Mouse (Mus musculus): ENCODE measurements around the gene Cbx8.

The Cbx8 gene

GRCm38 (mm10) chr11:119051426-119051825 is 10.7 kb upstream of the Cbx8 start:
- no peak for DNase-seq (ENCODE audit: low read depth in 1 of 2, low spot score in 2 of 2)

GRCm38 (mm10) chr11:119050361-119050760 is 9.6 kb upstream of the Cbx8 start:
- no peak for DNase-seq (ENCODE audit: low read depth in 1 of 2, low spot score in 2 of 2)

- DNase-seq (ENCODE audit: low read depth in 1 of 2, low spot score in 2 of 2), result no peak
Measured at GRCm38 (mm10) chr11:119048133-119048510, 7.4 kb upstream of the Cbx8 start.

GRCm38 (mm10) chr11:119047261-119048132 is 6.7 kb upstream of the Cbx8 start:
- no peak for DNase-seq (ENCODE audit: low read depth in 1 of 2, low spot score in 2 of 2)

GRCm38 (mm10) chr11:119046601-119047245 is 6.0 kb upstream of the Cbx8 start:
- no peak for DNase-seq (ENCODE audit: low read depth in 1 of 2, low spot score in 2 of 2)

GRCm38 (mm10) chr11:119044551-119045337 is 4.0 kb upstream of the Cbx8 start:
- DNase-seq (ENCODE audit: low read depth in 1 of 2, low spot score in 2 of 2), result no peak

GRCm38 (mm10) chr11:119043761-119044550 is 3.2 kb upstream of the Cbx8 start:
- no peak for DNase-seq (ENCODE audit: low read depth in 1 of 2, low spot score in 2 of 2)

- DNase-seq (ENCODE audit: low read depth in 1 of 2, low spot score in 2 of 2), result no peak
Measured at GRCm38 (mm10) chr11:119043273-119043540, 2.4 kb upstream of the Cbx8 start.

GRCm38 (mm10) chr11:119042466-119043272 is 1.9 kb upstream of the Cbx8 start:
- DNase-seq (ENCODE audit: low read depth in 1 of 2, low spot score in 2 of 2), result no peak

- DNase-seq (ENCODE audit: low read depth in 1 of 2, low spot score in 2 of 2), result no peak
Measured at GRCm38 (mm10) chr11:119041750-119042465, 1.1 kb upstream of the Cbx8 start.

GRCm38 (mm10) chr11:119041325-119041716 is 552 bp upstream of the Cbx8 start:
- DNase-seq (ENCODE audit: low read depth in 1 of 2, low spot score in 2 of 2), result no peak

GRCm38 (mm10) chr11:119039732-119040512 is 847 bp downstream of the Cbx8 start:
- DNase-seq (ENCODE audit: low read depth in 1 of 2, low spot score in 2 of 2), result no peak

- DNase-seq (ENCODE audit: low read depth in 1 of 2, low spot score in 2 of 2), result no peak
Measured at GRCm38 (mm10) chr11:119038744-119039484, 1.9 kb downstream of the Cbx8 start.

GRCm38 (mm10) chr11:119037780-119038401 is 2.9 kb downstream of the Cbx8 start:
- no peak for DNase-seq (ENCODE audit: low read depth in 1 of 2, low spot score in 2 of 2)

- DNase-seq (ENCODE audit: low read depth in 1 of 2, low spot score in 2 of 2), result no peak
Measured at GRCm38 (mm10) chr11:119036934-119037779, 3.6 kb downstream of the Cbx8 start.

GRCm38 (mm10) chr11:119036447-119036846 is 4.3 kb downstream of the Cbx8 start:
- DNase-seq (ENCODE audit: low read depth in 1 of 2, low spot score in 2 of 2), result no peak

GRCm38 (mm10) chr11:119035686-119036165 is 5.0 kb downstream of the Cbx8 start:
- DNase-seq (ENCODE audit: low read depth in 1 of 2, low spot score in 2 of 2), result no peak

Data from monocyte, adult 2 months (primary cell).